Mouse (Mus musculus) kidney, adult 8-10 months (tissue): ENCODE measurements around the gene Phc2.

Experiments
- DNase-seq, 2 experiments: peaks; one replicate each; pipeline ENCODE4 v3.0.0; 2022

The Phc2 gene

DNA sequence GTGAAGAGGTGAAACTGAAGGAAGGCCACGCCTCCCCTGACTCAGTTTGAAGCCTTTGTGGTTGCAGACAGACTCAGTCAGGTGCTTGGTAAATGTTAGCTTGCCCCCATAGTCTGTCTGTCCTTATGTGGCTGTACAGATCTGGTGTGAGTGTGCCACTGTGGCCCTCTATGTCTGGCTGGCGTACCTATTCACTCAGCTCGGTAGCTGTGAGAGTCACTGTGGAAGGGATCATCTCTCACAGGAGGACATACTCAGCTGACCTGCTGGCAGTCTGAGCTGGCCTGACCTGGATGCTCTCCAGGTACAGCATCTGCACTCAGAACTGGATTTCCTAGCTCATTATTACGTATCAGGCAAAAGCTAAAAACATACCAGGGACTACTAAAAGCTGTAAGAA, 67.3 kb downstream of the Phc2 start:
- no peak for DNase-seq

DNA sequence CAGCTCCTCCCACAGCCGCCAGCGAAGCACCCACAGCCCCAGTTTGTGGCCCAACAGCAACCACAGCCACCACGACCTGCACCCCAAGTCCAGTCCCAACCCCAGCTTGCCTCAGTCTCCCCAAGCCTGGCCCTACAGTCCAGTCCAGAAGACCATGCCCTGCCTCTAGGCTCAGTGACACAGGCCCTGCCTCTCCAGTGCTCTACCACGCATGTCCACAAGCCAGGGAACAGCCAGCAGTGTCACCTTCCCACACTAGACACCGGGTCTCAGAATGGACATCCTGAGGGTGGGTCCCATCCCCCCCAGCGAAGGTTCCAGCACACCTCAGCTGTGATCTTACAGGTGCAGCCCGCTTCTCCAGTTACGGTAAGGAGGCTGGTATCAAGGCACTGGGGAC, 68.4 kb downstream of the Phc2 start:
- no peak for DNase-seq

DNA sequence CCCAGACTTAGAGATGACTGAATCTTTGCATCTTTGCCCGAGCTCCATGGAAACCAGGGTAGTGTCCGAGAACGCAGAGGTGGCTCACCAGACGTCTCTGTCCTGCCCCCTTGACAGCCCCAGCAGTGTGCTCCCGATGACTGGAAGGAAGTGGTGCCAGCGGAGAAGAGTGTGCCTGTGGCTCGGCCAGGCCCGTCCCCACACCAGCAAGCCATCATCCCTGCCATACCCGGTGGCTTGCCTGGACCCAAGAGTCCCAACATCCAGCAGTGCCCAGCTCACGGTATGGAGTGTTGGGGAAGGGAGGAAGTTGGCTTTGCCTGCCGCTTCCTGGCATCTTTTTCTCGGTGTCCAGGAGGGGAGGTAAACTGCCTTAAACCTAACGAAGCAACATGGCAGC, 68.9 kb downstream of the Phc2 start:
- DNase-seq = no peak

DNA sequence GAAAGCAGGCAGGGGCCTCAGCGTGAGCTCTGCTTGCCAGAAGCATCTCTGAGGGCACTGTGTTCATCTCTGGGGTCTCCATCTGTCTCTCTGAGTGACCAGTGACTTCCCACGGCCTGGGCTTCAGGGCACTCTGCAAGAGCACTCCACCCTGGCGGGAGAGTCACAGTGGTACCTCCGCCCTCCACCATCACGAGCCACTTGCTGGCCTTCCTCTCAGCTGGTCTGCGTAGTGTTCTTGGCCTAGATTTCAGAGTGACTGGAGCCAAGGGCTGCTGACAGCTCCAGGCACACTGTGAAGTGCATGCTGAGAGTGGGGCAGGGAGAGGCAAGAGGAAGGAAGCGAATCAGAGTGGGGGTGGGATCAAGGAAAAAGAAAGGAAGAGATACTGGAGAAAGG, 69.6 kb downstream of the Phc2 start:
- DNase-seq = no peak

DNA sequence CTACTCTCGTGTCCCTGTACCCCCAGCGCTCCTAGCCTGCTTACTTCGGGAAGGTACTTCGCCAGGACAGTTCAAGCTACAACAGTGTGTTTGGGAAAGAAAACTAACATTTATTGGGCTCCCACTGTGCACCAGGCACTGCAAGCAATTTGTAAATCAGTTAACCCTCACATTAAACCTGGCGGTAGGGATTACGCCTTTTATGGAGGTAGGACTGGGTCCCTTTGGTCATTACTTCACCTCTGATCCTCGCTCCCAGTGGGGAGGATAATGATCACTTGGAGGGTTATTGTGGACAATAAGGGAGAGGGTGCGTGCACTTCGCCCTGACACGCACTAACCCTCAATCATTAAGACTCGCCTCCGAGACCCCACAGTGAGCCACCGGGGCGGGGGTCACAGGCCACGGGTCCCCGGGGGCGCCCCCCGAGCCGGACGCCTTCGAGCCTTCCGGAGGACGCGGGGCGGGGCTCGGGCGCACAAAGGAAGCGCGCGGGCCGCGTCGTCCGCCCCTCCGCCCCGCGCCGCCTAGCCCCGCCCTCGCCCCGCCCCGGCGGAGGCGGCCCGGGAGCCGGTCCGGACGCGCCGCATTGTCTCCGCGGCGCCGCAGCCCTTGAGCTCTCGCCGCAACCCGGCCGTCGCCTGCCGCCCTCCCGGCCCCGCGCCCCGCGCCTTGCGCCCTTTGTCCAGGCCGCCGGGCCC, 72.7 kb downstream of the Phc2 start:
- DNase-seq = peak; percentile 81 to 83

DNA sequence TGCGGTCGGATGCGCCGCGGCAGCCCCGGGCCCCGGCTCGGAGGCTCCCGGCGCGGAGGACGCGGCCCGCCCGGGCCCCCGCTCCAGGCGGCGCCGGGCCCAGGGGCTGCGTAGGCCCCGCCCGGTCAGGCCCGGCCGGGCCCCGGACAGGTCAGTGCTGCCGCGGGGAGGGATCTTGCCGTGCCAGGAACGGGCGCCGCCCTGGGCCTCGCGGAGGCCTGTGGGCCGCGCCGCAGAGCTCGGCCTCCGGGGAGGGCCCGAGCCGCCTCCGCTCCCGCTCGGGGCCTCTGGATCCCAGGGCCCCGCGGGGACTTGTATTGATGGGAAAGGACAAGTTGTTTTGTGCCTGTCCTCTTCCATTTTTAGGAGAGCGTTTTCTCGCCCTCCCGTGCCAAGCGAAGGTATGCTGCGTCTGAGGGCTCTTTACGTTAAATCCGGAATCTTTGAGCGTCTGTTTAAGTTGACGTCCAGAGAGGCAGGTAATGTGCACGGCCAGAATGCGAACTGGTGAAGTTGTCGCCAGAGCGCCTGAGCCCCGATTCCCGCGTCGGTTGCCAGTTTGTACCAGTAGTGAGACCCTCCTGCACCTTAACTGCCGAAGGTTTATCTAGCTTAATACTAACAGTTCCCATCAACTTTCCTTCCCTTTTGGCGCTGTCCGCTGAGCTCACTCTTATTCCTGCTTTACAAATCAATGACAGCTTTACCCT, 73.4 kb downstream of the Phc2 start:
- DNase-seq = peak; percentile 61 to 64

DNA sequence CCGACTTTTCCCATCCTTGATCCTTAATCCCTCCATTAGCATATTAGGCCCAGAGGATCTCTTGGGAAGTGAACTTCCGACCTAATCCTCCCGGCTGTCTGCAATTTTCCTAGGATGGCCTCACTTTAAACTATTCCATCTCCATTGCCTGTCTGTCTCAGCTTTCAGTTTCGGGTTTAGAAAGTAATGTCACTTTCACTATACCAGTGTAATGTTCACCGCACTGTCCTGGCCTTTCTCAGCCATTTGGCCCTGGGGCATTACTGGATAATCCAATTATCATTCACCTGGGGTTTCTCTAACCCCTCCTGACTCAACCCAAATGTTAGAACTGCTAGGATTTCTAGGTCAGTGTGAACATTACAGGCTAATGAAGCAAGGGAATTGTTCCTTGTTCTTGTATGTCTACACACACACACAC, 73.9 kb downstream of the Phc2 start:
- no peak for DNase-seq

DNA sequence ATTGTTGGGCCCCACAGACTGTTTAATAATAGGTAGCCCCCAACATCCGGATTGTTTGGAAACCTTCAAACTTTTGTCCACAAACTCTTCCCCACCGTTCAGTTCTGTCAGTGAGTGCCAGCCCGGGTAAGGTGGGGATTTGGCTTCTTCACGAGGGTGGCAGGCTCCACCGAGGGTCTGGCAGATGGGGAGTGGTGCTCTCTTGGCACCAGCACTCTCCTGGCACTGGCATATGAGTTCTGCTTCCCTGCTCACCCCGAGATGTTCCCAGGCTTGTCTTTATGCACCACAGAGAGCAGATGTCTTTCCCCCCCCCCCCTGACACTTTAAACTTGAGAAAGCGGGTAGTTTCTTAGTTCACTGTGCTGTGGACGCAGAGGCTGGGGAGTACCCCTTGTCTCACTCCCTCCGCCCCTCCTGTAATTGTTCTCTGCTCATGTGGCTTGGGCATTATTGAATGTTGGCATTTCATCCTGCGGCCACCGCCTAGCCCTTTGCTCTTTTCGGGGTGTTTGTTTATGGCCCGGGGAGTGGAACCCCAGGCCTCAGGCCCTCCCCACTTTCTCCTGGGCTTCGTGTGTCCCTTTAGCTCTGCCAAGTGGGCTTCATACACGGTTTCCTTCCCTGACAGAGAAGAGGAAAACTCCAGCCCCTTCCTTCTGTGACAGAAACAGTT, 74.7 kb downstream of the Phc2 start:
- DNase-seq = no peak

DNA sequence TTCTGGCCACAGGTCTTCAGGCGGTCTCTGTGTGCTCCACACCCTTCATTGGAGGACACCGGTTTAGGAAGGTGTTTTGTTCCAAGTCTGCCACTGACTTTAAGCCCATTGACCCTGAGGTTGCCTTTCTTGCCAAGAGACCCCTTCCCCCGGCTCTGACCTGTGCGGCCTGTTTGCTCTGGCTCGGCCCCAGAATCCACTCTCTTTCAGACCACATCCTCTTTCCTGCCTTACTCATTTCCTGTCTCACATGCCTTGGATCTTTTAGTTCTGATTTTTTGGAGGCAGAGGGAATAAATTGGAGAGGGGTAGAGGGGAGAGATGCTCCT, 75.2 kb downstream of the Phc2 start:
- DNase-seq = no peak

DNA sequence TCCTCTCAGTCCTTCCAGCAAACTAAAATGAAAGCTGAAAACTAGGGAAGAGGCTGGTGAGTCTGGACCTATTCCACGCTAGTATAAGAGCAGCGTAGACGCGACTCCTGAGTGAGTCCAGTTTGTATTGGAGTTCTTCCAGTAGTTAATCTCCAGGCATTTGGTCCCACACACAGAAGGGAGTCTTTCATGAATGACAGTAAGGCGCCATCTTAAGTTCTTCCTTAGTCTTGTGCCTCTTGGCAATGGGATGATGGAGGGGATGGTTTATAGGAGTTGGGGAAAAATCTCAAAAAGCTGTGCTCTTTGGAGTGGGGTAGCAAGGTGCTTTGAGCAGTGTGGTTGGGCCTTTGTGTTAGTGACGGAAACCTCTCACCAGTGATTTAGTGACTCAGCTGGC, 75.8 kb downstream of the Phc2 start:
- no peak for DNase-seq

DNA sequence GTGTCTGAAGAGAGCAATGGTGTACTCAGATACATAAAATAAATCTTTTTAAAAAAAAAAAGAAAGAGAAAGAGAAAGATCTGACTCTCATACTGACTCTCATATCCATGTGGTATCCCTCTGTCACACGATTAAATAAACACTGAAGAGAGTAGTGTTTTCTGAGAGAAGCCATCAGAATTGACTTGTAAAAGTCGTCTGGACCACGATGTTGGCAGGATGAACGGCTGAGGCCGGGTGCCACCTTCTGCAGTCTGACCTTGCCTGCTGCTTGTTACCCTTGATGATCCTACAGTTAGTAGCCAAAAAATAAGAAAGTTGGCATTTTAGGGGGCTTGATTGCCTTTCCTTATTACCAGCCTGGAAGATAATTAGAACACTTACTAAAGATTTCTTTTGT, 78.3 kb downstream of the Phc2 start:
- no peak for DNase-seq

DNA sequence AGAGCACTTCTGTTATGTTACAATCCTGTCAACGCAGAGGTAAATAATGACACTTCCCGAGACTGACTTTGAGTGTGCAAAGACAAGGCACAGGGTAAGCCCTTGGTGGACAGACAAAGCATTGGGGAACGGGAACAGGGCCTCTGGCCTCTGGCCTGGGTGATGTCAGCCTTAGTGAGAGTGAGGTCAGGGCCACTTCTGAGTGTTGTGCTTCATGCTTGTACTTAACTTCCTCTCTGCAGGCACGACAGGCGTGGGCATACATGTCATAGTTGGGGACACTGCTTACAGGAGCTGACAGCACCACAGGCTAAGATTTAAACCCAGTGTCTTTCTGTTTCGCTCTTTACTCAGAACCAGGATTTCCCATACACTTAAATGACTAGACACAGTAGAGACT, 79.0 kb downstream of the Phc2 start:
- no peak for DNase-seq

DNA sequence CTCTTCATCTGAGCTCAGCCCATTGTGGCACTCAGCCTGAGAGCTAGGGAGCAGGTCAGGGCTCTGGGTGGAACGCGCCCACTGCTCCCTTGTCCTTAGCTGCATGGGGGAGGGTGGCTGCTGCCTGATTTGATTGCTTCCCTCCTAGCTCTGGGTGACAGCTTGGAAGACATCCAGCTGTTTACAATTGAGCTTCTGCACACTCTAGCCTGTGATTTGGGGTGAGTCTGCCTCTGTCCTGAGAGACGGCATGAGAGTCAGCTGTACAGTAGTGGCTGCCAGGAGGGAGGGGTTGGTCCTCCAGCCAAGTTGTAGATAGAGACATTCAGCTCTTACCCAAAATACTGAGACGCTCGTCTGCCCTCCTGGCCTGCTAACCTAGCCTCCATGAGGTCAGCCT, 79.7 kb downstream of the Phc2 start:
- peak; percentile 57 to 81 for DNase-seq

DNA sequence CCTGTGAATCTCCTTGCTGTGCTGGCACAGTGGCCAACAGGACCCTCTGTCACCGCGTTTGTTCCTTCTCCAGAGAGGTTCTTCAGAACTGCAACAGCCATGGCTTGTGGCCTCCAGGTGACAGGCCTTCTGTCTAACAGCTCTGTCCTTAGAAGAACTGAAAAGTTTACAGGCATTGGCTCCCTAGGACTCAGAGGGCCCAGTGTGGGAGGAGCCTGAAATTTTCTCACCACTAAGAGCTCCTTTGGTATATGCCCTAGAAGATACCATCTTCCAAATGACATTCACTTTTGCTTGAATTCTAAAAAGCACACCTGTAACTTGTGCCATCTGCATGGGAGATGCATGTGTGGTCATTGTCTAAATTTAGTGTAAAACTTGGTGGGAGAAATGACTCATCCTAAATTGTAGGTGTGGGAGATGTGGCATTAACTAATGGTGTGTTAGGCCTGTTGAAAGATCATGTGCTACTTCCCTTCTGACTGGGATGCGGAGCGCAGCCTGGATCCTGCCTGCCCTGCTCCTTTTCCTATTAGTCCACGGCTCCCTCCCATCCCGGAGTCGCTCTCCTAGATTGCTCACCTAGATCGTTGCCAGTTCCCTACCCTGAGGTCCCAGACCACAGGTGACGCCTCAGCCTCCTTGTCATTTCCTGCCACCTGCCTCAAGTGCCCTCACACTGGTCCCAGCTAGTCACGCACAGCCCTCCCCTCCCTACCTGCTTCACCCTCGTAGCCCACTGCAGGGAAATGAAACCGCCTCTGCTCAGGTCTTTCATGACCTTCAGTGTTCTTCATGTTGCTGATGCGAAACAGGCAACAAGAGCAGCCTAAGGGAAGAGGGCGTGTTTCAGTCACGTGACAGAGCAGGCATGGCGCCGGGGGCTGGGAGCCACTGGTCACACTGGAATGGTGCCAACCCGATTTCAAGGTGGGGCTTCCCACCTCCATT, 80.5 kb downstream of the Phc2 start:
- peak; percentile 65 to 77 for DNase-seq

DNA sequence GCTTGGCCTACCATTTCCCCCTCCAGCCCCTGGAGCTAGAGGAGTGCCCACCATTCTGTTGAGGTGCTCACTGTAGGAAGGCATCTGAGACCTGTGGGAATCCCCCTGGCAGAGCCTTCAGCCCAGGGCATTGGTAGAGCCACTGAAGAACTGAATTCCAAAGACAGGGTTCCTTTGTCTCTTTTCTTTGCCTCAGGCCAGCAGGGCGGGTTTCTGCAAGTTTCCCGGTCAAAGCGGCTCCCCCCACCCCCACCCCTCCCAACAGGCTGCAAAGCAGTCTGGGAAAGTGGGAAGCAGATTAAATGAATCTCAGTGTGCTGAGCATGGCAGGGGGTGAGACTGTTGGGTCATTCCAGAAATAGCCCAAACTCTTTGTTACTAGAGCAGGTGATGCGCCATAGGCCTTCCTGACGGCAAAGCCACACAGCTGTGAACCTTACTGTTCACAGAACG, 82.7 kb downstream of the Phc2 start:
- DNase-seq = no peak

DNA sequence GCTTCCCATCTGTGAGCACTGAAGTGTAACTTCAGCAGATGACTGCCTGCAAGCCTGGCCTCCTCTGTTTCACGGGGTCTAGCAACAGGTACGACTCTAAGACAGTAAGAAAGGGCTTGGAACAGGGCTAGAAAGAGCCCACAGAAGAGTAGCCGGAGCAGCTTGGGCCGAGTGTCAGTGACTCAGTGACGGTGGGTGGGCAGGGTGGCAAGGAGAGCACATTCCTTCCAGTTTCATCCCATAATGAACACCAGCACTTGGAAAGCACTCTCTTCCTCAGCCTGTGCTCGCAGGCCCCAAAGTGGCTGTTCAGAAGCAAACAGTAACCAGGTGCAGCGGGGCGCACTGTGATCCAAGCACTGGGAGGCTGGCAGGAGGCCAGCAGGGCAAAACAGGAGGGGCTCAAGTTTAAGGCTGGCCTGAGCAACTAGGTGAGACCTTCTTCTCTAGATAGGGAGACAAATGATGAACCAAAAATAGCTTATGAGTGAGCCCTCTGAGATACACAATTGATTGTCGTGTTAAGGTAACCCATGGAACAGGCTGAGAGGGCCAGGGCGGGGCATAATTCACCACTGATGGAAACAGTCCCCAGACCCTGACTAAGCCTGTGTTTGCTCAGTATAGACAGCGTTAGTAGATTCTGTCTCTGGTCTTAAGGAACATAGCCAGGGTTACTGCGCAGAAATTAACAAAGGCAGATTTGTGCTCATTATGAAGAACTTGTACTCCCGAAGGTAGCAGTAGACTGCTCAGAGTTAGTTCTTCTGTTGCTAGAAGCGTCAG, 83.5 kb downstream of the Phc2 start:
- no peak for DNase-seq

DNA sequence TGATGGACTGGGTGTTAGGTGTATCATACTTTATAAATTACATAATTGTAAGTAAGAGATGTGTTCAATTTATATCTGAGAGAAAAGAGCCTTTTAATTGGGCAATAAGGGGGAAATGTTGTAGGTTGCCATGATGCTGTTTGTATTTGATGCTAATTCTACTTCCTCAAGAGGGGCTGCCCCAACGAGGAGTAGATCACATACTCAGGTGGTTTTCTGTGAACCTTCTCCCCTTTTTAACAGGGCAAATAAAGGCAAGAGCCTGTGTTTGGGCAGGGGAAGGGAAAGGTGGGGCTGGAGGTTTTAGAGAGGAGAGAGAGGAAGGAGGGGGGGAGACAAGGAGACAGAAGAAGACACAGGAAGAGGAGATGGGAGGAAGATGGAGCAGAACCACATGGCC, 86.4 kb downstream of the Phc2 start:
- DNase-seq = no peak

DNA sequence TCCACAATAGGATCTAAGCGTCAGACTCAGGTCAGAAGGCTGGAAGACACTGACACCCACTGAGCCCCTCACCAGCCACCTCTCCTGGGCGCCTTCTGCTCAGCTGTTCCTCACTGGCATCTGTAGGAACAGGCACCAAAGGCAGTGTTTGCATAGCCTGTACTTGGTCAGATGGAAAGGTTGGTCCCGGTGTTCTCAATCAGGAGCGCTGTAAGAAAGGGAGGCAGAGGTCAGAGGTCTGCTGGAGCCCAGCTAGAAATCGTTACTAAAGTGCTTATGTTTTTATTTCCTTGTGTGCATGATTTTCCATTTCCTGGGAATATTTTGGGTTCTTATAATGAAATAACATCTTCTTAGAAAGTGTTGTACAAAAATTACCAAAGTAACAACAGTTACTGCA, 87.4 kb downstream of the Phc2 start:
- no peak for DNase-seq

DNA sequence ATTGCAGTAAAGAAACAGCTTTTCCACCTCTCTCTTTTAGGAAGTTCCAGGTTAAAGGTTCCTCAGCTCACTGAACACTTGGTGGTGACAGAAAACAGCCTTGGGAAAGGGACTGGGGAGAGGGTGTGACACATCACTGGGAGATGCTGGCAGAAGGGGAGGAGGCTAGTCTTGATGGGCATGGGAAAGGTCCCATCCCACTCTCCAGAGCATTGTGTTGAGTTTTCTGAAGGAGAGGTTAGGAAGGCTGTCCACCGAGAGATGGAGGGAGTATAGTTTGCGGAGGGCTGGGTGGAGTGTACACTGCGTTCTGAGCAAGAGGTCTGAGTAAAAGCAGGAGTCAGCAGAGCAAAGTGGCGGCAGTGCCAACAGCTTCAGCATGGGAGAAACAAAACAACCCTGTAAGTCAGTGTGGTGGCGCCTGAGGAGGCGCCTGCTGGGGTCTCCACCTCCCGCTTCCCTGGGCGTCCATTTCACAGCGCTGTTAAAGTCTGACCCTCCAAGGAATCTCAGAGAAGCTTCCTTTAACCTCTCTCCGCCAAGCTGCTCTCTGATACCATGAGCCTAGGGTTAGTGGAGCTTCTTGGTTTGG, 88.0 kb downstream of the Phc2 start:
- DNase-seq = no peak

DNA sequence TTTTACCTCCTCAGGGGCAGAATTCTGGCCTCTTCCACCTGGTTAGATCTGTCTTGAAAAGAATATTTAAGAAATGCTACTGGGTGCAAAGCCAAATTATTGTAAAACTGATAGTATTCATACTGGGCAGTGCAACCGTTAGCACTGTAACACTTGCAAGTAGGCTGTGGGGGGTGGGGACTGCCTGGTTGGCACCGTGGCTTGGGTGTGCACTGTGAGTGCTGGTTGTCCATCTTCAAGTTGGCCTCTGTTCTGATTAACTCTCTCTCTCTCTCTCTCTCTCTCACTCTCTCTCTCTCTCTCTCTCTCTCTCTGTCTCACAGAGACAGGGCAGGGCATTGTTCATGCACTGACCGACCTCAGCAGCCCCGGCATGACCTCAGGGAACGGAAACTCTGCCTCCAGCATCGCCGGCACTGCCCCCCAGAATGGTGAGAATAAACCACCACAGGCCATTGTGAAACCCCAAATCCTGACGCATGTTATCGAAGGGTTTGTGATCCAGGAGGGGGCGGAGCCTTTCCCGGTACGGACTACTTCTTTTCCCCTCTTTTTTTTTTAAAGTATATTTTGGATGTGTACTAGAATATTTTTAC, 88.6 kb downstream of the Phc2 start:
- DNase-seq = no peak

DNA sequence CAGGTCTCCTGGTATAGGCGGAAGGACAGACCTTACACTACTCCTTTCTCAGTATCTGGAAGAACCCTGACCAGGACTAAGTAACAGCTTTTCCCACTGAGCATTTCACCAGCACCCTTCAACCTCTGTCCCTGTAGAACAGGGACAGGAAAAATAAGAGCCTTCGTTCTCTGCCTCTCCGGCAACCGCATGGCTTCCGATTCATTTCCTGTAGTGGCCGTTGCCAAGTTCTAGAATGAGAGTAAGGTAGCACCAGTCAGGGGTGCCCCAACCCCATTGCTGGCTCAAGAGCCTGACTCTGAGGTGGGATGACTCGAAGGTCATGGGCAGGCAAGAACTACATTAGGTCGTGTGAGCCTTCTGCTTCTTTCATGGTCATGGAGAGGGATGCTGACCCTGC, 90.7 kb downstream of the Phc2 start:
- DNase-seq = no peak
